Mouse (Mus musculus) bone marrow, adult 2 months (tissue): ENCODE measurements at regions not wholly inside any gene's neighbourhood (a gene's known extent, or its start where the extent isn't known, plus 50 kb on each side); places are given as distances from the start of the nearest gene placed in this dataset.

Experiments used
- CTCF ChIP-seq: fragments of 200-500 bp; IDR thresholded peaks from 2 replicates; pipeline ENCODE4 v1.5.1; 2011; ENCODE audit warnings: low read length, control low read depth; ENCODE audit not compliant: control insufficient read depth, insufficient read depth
- POLR2A ChIP-seq: fragments of 200-500 bp; IDR thresholded peaks from 2 replicates; pipeline ENCODE4 v1.6.1; 2011; ENCODE audit warnings: low read depth, mild to moderate bottlenecking, control low read depth, low read length, borderline replicate concordance; ENCODE audit not compliant: control insufficient read depth

GRCm38 (mm10) chr3:21947320-21948073 lies 129.0 kb upstream of the Tbl1xr1 start:
- no peak for TF ChIP-seq CTCF
- no peak for TF ChIP-seq POLR2A
